Mouse (Mus musculus) gastrocnemius, postnatal 10 days (tissue): ENCODE measurements around the gene Calr3. TPM values are rescaled to one million over a fixed set of nuclear protein-coding genes. Genes with fewer than 3 reads are reported as not detected.

ENCODE experiments used
- microRNA-seq, 2 experiments: library from miRNA; unstranded; fragments of <30 nt; microRNA quantifications; one replicate each; pipeline ENCODE4 v1.2.0; 2021
- total RNA-seq, 2 experiments: library from RNA; stranded (reverse); gene quantifications; 2 replicates each; pipeline ENCODE4 v1.2.3; 2021

Calr3 gene
- total RNA-seq, 2 experiments from 2014 or later, result 1.7 to 1.8 TPM

Small RNA genes within 50 kb of the gene (microRNA-seq; reads per million reads assigned to microRNA genes)
- gene Mir7068, result 0.32 to 1.3 reads per million in 2 experiments

Other genes with a start within 250 kb of the Calr3 start
- not detected for gene Cib3, start 231.0 kb downstream of the Calr3 start, total RNA-seq
- not detected for gene Gm11034, start 230.2 kb downstream of the Calr3 start, total RNA-seq
- gene Fam32a, start 224.1 kb downstream of the Calr3 start, total RNA-seq, result 10 to 100 TPM; 14.7 to 17.9 TPM
- gene Ap1m1, start 203.9 kb downstream of the Calr3 start, total RNA-seq, result 10 to 100 TPM; 28.7 to 35.9 TPM
- 10 to 100 TPM; 14.2 to 15.8 TPM for gene Gm10282, start 138.6 kb downstream of the Calr3 start, total RNA-seq
- 10 to 100 TPM; 25.2 to 31.9 TPM for gene Klf2, start 124.8 kb downstream of the Calr3 start, total RNA-seq
- 10 to 100 TPM; 27.4 to 38.7 TPM for gene Eps15l1, start 22.4 kb downstream of the Calr3 start, total RNA-seq
- 1 to 10 TPM; 3.6 to 5.6 TPM for gene 1700030K09Rik, start within 50 bp of the Calr3 start, total RNA-seq
- gene Cherp, start 31.4 kb upstream of the Calr3 start, total RNA-seq, result 10 to 100 TPM; 27.5 to 38.9 TPM
- 10 to 100 TPM; 23.3 to 25.3 TPM for gene Slc35e1, start 48.7 kb upstream of the Calr3 start, total RNA-seq
- 1 to 10 TPM; 7.0 to 9.3 TPM for gene Med26, start 104.4 kb upstream of the Calr3 start, total RNA-seq
- 100 to 1,000 TPM in 1 of 2 experiments, 10 to 100 TPM in 1; 89.9 to 102 TPM for gene Smim7, start 127.2 kb upstream of the Calr3 start, total RNA-seq
- 100 to 1,000 TPM; 824 to 997 TPM for gene Tmem38a, start 128.2 kb upstream of the Calr3 start, total RNA-seq
- 1 to 10 TPM; 1.0 to 1.2 TPM for gene Nwd1, start 202.8 kb upstream of the Calr3 start, total RNA-seq